In the genomic region with DNA sequence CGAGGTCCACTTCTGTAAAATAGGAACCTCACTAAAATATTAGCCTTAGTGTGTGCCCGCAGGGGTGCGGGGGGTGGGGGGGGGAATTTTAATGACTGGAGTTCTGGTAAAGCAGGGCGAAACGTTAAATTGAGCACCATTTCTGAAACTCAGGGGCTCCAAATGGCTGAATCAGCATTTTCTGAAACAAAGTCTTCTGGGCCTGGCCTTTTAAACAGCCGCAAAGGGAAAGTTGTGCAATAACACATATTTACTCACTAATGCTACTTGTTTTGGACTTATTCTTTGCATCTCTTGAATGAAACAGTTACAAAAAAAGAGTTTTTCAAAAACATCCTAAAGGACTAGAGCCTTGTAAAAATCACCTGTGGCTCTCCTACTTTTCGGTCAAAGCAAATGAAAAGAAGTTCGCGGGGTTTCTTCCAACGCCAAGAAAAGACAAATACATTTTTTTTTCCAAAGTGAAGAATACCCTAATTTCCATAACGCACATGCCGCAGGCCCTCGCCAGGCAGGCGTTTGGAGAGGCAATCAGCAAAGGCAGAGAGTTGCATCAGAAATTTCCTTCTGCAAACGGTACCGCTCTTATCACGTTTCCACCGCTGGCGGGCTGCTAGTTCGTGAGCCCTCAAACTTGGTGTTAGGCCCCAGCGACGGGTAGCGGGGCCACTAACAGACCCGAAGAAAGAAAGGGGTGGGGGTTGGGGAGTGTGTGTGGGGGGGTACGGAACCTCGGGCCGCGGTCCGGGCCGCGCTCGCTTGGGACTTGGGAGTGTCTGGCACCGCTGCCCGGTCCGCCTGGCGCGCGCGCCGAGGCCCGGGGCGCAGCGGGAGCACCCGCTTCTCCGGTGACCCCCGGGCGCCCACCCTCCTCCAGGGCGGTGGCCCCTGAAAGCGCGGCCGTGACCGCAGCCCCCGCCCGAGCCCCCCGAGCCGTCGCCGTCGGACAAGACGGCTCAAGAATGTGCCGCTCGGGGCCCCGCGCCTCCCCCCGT, we compare ENCODE assay signal across 8 mouse cellular contexts. TPM values are rescaled to one million over a fixed set of nuclear protein-coding genes. Genes with fewer than 3 reads are reported as not detected.
A peak's percentile ranks its signal among the peaks of the same experiment; 100 is the strongest.
DNase-seq lines count a peak whose midpoint lies in the region; ATAC-seq and TF ChIP-seq lines count a peak whose summit lies in the region.

No protein-coding gene starts in this region.

- DNase-seq in adrenal gland, adult (ENCODE audit: inconsistent age in 2 of 2, low spot score in 1 of 2): peak; percentile 24 to 78
- DNase-seq in adrenal gland, adult 8-10 months: no peak
- peak; percentile 52 for DNase-seq in embryonic facial prominence, embryonic 11.5 days (ENCODE audit: low spot score)
- DNase-seq in hindbrain, embryonic 11.5 days (ENCODE audit: low spot score): peak; percentile 65
- DNase-seq in retina, embryonic 14.5 days (ENCODE audit: low spot score): peak; percentile 50
- no peak for DNase-seq in layer of hippocampus, adult 9-10 months (ENCODE audit: low spot score)
- no peak for DNase-seq in cerebellum, adult 2 months

- H3K9me3 ChIP-seq in embryonic facial prominence, embryonic 11.5 days (replicated peaks; ENCODE audit: control insufficient read depth, low read length): no peaks in the 10 kb centered on the region
- no peaks in the 10 kb centered on the region for H3K9me3 ChIP-seq in hindbrain, embryonic 11.5 days (ENCODE audit: control insufficient read depth, low read length)
- H3K9me3 ChIP-seq in liver, embryonic 16.5 days (replicated peaks; ENCODE audit: control insufficient read depth, low read length): no peaks in the 10 kb centered on the region

- H3K4me1 ChIP-seq in embryonic facial prominence, embryonic 11.5 days (ENCODE audit: control insufficient read depth, insufficient read depth, low read length): no peaks in the 10 kb centered on the region
- no peaks in the 10 kb centered on the region for H3K4me1 ChIP-seq in hindbrain, embryonic 11.5 days (replicated peaks; ENCODE audit: control insufficient read depth, insufficient read depth, low read length)
- H3K4me1 ChIP-seq in liver, embryonic 16.5 days (ENCODE audit: control insufficient read depth, low read depth, low read length): no peaks in the 10 kb centered on the region; the same call in 1 of the 2 replicates
- H3K4me1 ChIP-seq in cerebellum, adult 2 months (ENCODE audit: control insufficient read depth, insufficient read depth, low read length): no peaks in the 10 kb centered on the region; the same call in 1 of the 2 replicates

- no peak for TF ChIP-seq POLR2A in cerebellum, adult 2 months (IDR thresholded peaks at IDR 0.05; ENCODE audit: borderline replicate concordance, insufficient read depth, low read length)

- WGBS in embryonic facial prominence, embryonic 11.5 days: 2% methylated on average over 58 of the region's 65 CpGs
- 1% methylated on average over 49 of the region's 65 CpGs for WGBS in hindbrain, embryonic 11.5 days
- 4% methylated on average over 60 of the region's 65 CpGs for WGBS in liver, embryonic 16.5 days (ENCODE audit: insufficient replicate concordance)
- 4% methylated on average over 61 of the region's 65 CpGs for WGBS in cerebellum, adult 2 months

- no peak for ATAC-seq in embryonic facial prominence, embryonic 11.5 days (replicated peaks; ENCODE audit: insufficient number of reproducible peaks, low FRiP score, low TSS enrichment, low read depth)
- ATAC-seq in hindbrain, embryonic 11.5 days (ENCODE audit: low FRiP score): peak; percentile 0; the same call in 1 of the 2 replicates
- ATAC-seq in liver, embryonic 16.5 days (ENCODE audit: low read depth): peak; percentile 20

- H3K27ac ChIP-seq in embryonic facial prominence, embryonic 11.5 days (replicated peaks; ENCODE audit: low read depth, low read length): peak overlapping the region; percentile 92
- H3K27ac ChIP-seq in hindbrain, embryonic 11.5 days (ENCODE audit: low read depth, low read length): peak overlapping the region; percentile 87
- H3K27ac ChIP-seq in liver, embryonic 16.5 days (ENCODE audit: low read length): peak overlapping the region; percentile 62
- no peak overlapping the region for H3K27ac ChIP-seq in cerebellum, adult 2 months (ENCODE audit: insufficient read depth, low read length)

- no peak for TF ChIP-seq CTCF in cerebellum, adult 2 months (IDR thresholded peaks at IDR 0.05; ENCODE audit: borderline replicate concordance, insufficient read depth, low read depth, low read length)

- H3K4me2 ChIP-seq in embryonic facial prominence, embryonic 11.5 days (ENCODE audit: low read depth, low read length): peak overlapping the region; percentile 15
- peak overlapping the region; percentile 27 for H3K4me2 ChIP-seq in hindbrain, embryonic 11.5 days (replicated peaks; ENCODE audit: low read depth, low read length)
- peak overlapping the region; percentile 60 for H3K4me2 ChIP-seq in liver, embryonic 16.5 days (ENCODE audit: low read depth, low read length)

- no peaks in the 10 kb centered on the region for H3K36me3 ChIP-seq in embryonic facial prominence, embryonic 11.5 days (replicated peaks; ENCODE audit: control insufficient read depth, insufficient read depth, low read depth, low read length)
- H3K36me3 ChIP-seq in hindbrain, embryonic 11.5 days (ENCODE audit: control insufficient read depth, insufficient read depth, low read length): no peaks in the 10 kb centered on the region
- no peaks in the 10 kb centered on the region for H3K36me3 ChIP-seq in liver, embryonic 16.5 days (ENCODE audit: control insufficient read depth, insufficient read depth)

- H3K4me3 ChIP-seq in embryonic facial prominence, embryonic 11.5 days (ENCODE audit: low read depth, low read length): peak overlapping the region; percentile 73
- H3K4me3 ChIP-seq in hindbrain, embryonic 11.5 days (ENCODE audit: low read depth, low read length): peak overlapping the region; percentile 73
- H3K4me3 ChIP-seq in liver, embryonic 16.5 days (ENCODE audit: low read depth, low read length): peak overlapping the region; percentile 65
- no peak overlapping the region for H3K4me3 ChIP-seq in cerebellum, adult 2 months (replicated peaks; ENCODE audit: insufficient read depth, low read depth, low read length)

- H3K9ac ChIP-seq in embryonic facial prominence, embryonic 11.5 days (replicated peaks; ENCODE audit: low read length): peak overlapping the region; percentile 97
- H3K9ac ChIP-seq in hindbrain, embryonic 11.5 days (ENCODE audit: low read depth, low read length): peak overlapping the region; percentile 91
- H3K9ac ChIP-seq in liver, embryonic 16.5 days (ENCODE audit: low read depth, low read length): peak overlapping the region; percentile 67

- peaks cover 52% of the 10 kb centered on the region for H3K27me3 ChIP-seq in embryonic facial prominence, embryonic 11.5 days (ENCODE audit: control insufficient read depth, insufficient read depth, low read length)
- peaks cover 77% of the 10 kb centered on the region for H3K27me3 ChIP-seq in hindbrain, embryonic 11.5 days (ENCODE audit: control insufficient read depth, insufficient read depth, low read length)
- H3K27me3 ChIP-seq in liver, embryonic 16.5 days (ENCODE audit: control insufficient read depth, insufficient read depth, low read depth, low read length): peaks cover 81% of the 10 kb centered on the region
- H3K27me3 ChIP-seq in cerebellum, adult 2 months (ENCODE audit: control insufficient read depth, insufficient read depth, low read length): peaks cover 5% of the 10 kb centered on the region; the same call in 1 of the 2 replicates

RNA-seq across cellular contexts. Expression of gene Grb10, which starts 2.3 kb away (rescaled TPM):
- total RNA-seq in adrenal gland, adult 8-10 months (2022): 10 to 100 TPM; 64.1 to 75.4 (median 74.2) TPM
- polyA plus RNA-seq in embryonic facial prominence, embryonic 11.5 days (2014; fragmentation: Nextera tagmentation; extraction: Ambion mirVana): 228 and 230 TPM in 2 replicates
- polyA plus RNA-seq in hindbrain, embryonic 11.5 days (2014; fragmentation: Nextera tagmentation; extraction: Ambion mirVana): 158 and 267 TPM in 2 replicates
- 209 and 240 TPM in 2 replicates for polyA plus RNA-seq in liver, embryonic 16.5 days (2015; fragmentation: Nextera tagmentation; extraction: Ambion mirVana)
- 34.9 and 35.7 TPM in 2 replicates for polyA plus RNA-seq in cerebellum, adult 2 months (2012; rRNA removed)

Comparison
In these comparisons a context has a peak if more than half of its experiments do, and no peak if none do; other contexts are left out.
1. DNase-seq: peak in adrenal gland, adult (2 of 2), embryonic facial prominence, embryonic 11.5 days (single experiment), hindbrain, embryonic 11.5 days (single experiment) and retina, embryonic 14.5 days (single experiment); none in adrenal gland, adult 8-10 months (single experiment), layer of hippocampus, adult 9-10 months (single experiment) and cerebellum, adult 2 months (0 of 2).
2. Peak in every context shown above with its lines, with median percentiles within 50 percentile points of each other: H3K4me2 ChIP-seq and H3K9ac ChIP-seq.